Mouse (Mus musculus) G1E (cell line): ENCODE measurements around the gene Sirt1. TPM values are rescaled to one million over a fixed set of nuclear protein-coding genes. Genes with fewer than 3 reads are reported as not detected.
"Not testable (repeated sequence)": the region's sequence is repeated elsewhere in the genome, so short reads cannot be mapped to it uniquely, and the experiment has no call there.

Experiments
- ATAC-seq: 2 replicates; pipeline ENCODE4 v1.8.0; 2016; ENCODE audit warnings: mild to moderate bottlenecking; ENCODE audit not compliant: insufficient number of reproducible peaks, poor library complexity, low FRiP score, severe bottlenecking; ENCODE audit errors: extremely low read depth
- DNase-seq: peaks from one replicate; pipeline ENCODE4 v3.0.0; 2012; ENCODE audit warnings: low spot score
- H3K27me3 ChIP-seq: 2 replicates; pipeline ENCODE4 v1.6.1; 2012; ENCODE audit warnings: mild to moderate bottlenecking, low read length, inconsistent platforms; ENCODE audit not compliant: insufficient read depth
- H3K36me3 ChIP-seq: replicated peaks from 2 replicates; pipeline ENCODE3; 2012; ENCODE audit warnings: mild to moderate bottlenecking, inconsistent platforms
- H3K4me1 ChIP-seq: 2 replicates; pipeline ENCODE4 v1.6.1; 2012; ENCODE audit warnings: low read depth, low read length, inconsistent platforms, mixed read lengths; ENCODE audit not compliant: insufficient read depth
- H3K4me3 ChIP-seq: 2 replicates; pipeline ENCODE4 v1.5.1; 2012; ENCODE audit warnings: low read depth, mild to moderate bottlenecking, inconsistent platforms, low read length, moderate library complexity, mixed read lengths
- H3K9me3 ChIP-seq: replicated peaks from 2 replicates; pipeline ENCODE4 v1.6.1; 2012; ENCODE audit warnings: inconsistent platforms
- CTCF ChIP-seq: IDR thresholded peaks from 2 replicates; pipeline ENCODE4 v1.5.1; 2012; ENCODE audit warnings: low read depth, low read length, inconsistent platforms, mixed read lengths
- GATA1 ChIP-seq: IDR thresholded peaks from 2 replicates; pipeline ENCODE4 v1.6.1; 2012; ENCODE audit warnings: borderline replicate concordance, low read length, inconsistent platforms, mixed read lengths
- GATA2 ChIP-seq: IDR thresholded peaks from 2 replicates; pipeline ENCODE4 v1.6.1; 2012; ENCODE audit warnings: low read depth, low read length, inconsistent platforms, borderline replicate concordance
- POLR2AphosphoS5 ChIP-seq: IDR thresholded peaks from 2 replicates; pipeline ENCODE4 v1.6.1; 2012; ENCODE audit warnings: low read depth, low read length, inconsistent platforms; ENCODE audit not compliant: insufficient replicate concordance
- TAL1 ChIP-seq: conservative IDR thresholded peaks from 2 replicates; pipeline ENCODE4 v1.6.1; 2012; ENCODE audit warnings: low read depth, low read length, inconsistent platforms, mixed read lengths
- polyA plus RNA-seq: library from polyadenylated mRNA; stranded (reverse); fragments of >175 nt; gene quantifications from 2 replicates; pipeline ENCODE4 v1.2.3, GENCODE M21; 2012
- total RNA-seq, 2 experiments: library from RNA; stranded (forward) in 1 of 2; stranded (reverse) in 1 of 2; fragments of 200-1000 nt in 1 of 2; fragments of >200 nt in 1 of 2; fragmentation: Nextera tagmentation in 1 of 2; gene quantifications; 2 replicates each; pipeline ENCODE4 v1.2.3; 2014 to 2017

Gene Sirt1
- total and polyA plus RNA-seq, 3 experiments = 1.8 to 38.5 (median 27.5) TPM

- TF ChIP-seq GATA1 (no peak), POLR2AphosphoS5 (no peak), TAL1 (no peak), GATA2 (no peak), CTCF (no peak)
- ATAC-seq (no peak), DNase-seq (no peak)
- Histone ChIP-seq H3K9me3 (peaks cover 4% of the 10 kb centered on the region; the same call in 1 of the 2 replicates), H3K4me1 (no peaks in the 10 kb centered on the region; the same call in 1 of the 2 replicates), H3K27me3 (peaks cover 6% of the 10 kb centered on the region; the same call in 1 of the 2 replicates), H3K4me3 (no peak overlapping the region), H3K36me3 (no peaks in the 10 kb centered on the region)
These were observed 29.4 kb downstream of the Sirt1 start for GRCm38 (mm10) chr10:63352111-63352510.

- not testable (repeated sequence) for H3K4me3 ChIP-seq, DNase-seq, H3K27me3 ChIP-seq, H3K4me1 ChIP-seq, H3K9me3 ChIP-seq, H3K36me3 ChIP-seq, ATAC-seq
These were observed 30.4 kb downstream of the Sirt1 start for GRCm38 (mm10) chr10:63351099-63351498.

DNA sequence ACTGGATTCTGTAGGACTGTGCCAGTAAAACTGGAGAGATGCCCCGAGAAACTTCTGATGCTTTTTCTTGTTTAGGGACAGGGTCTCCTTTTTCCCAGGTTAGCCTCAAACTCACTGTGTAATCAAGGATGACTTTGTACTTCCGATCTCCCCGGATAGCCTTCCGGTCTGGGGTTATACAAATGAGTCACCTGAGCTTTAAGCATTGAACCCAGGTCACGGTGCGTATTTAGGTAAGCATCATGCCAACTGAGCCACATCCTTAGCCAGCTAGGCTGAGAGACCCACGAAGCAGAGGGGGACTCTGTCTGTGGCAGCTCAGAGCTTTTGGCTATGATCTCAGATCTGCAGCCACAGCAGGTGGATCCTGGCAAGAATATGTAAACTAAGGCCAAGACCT, 30.8 kb downstream of the Sirt1 start:
- H3K36me3 ChIP-seq = no peaks in the 10 kb centered on the region
- DNase-seq (no peak), ATAC-seq (no peak)
- H3K4me1 ChIP-seq = no peaks in the 10 kb centered on the region; the same call in 1 of the 2 replicates
- no peak for TF ChIP-seq TAL1
- no peak for TF ChIP-seq GATA2
- no peak for TF ChIP-seq CTCF
- no peak for TF ChIP-seq GATA1
- no peak for TF ChIP-seq POLR2AphosphoS5
- no peak overlapping the region for H3K4me3 ChIP-seq
- H3K27me3 ChIP-seq = peaks cover 6% of the 10 kb centered on the region; the same call in 1 of the 2 replicates
- H3K9me3 ChIP-seq = peaks cover 4% of the 10 kb centered on the region; the same call in 1 of the 2 replicates

DNA sequence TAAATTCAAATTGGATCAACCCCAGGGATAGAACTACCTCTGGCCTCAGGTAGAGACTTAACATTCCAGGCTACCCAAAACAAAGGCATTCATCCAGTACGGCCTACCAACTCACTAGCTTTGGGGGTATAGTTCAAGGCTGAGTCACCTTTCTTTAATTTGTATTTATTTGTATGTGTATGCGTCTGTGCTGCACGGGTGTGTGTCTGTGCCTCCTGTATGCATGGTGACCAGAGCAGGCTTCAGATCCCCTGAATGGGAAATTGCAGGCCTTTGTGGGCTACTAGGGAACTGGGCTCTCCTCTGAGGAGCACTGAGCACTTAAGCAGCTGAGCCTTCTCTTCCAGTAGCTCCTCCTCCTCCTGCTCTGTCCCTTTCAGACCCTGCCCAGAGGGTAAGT, 33.2 kb downstream of the Sirt1 start:
- Histone ChIP-seq H3K27me3 (peaks cover 6% of the 10 kb centered on the region; the same call in 1 of the 2 replicates), H3K4me3 (no peak overlapping the region), H3K36me3 (no peaks in the 10 kb centered on the region), H3K4me1 (no peaks in the 10 kb centered on the region; the same call in 1 of the 2 replicates), H3K9me3 (no peaks in the 10 kb centered on the region)
- ATAC-seq (no peak), DNase-seq (no peak)
- no peak for TF ChIP-seq CTCF
- no peak for TF ChIP-seq POLR2AphosphoS5
- TF ChIP-seq TAL1 = no peak
- no peak for TF ChIP-seq GATA2
- no peak for TF ChIP-seq GATA1

DNA sequence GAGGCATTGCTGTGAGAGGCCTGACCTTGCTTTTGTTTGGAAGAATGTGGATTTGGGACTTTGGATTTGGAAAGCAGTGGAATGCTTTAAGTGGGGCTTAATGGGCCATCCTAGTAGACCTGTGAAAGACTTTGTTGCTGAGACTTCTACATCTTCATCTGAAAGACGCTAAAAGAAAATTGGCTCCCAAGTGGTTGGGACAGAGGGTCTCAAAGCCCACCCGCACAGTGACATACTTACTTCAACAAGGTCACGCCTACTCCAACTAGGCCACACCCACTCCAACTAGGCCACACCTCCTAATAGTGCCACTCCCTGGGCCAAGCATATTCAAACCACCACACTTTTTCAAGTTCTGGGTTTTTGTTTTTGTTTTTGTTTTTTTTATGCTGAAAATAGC, 36.8 kb downstream of the Sirt1 start:
- Histone ChIP-seq H3K27me3 (0 out of 2 replicates have a peak, but pooled peaks cover 1% of the 10 kb centered on the region), H3K4me3 (no peak overlapping the region), H3K9me3 (no peaks in the 10 kb centered on the region), H3K36me3 (no peaks in the 10 kb centered on the region), H3K4me1 (no peaks in the 10 kb centered on the region; the same call in 1 of the 2 replicates)
- no peak for DNase-seq
- no peak for ATAC-seq
- no peak for TF ChIP-seq POLR2AphosphoS5
- no peak for TF ChIP-seq TAL1
- no peak for TF ChIP-seq CTCF
- no peak for TF ChIP-seq GATA1
- TF ChIP-seq GATA2 = no peak

- DNase-seq (no peak), ATAC-seq (no peak)
- Histone ChIP-seq H3K27me3 (no peaks in the 10 kb centered on the region), H3K36me3 (peaks cover 6% of the 10 kb centered on the region), H3K4me3 (no peak overlapping the region), H3K9me3 (no peaks in the 10 kb centered on the region), H3K4me1 (peaks cover 8% of the 10 kb centered on the region)
- TF ChIP-seq CTCF = no peak
- TF ChIP-seq POLR2AphosphoS5 = no peak
- TF ChIP-seq GATA2 = no peak
- TF ChIP-seq GATA1 = no peak
- TF ChIP-seq TAL1 = no peak
These were observed 40.2 kb downstream of the Sirt1 start for GRCm38 (mm10) chr10:63341351-63341750.
